Mouse (Mus musculus) intestine, embryonic 16.5 days (tissue): ENCODE results near the gene Qsox1. TPM values are rescaled to one million over a fixed set of nuclear protein-coding genes. Genes with fewer than 3 reads are reported as not detected.

Experiments used
- ATAC-seq: fragments of 200-750 bp; cut with Nextera tagmentation; 2 replicates; pipeline ENCODE4 v1.8.0; 2017; ENCODE audit warnings: moderate TSS enrichment, moderate library complexity
- H3K27ac ChIP-seq: fragments of 300-500 bp; sonication (generic); 2 replicates; pipeline ENCODE4 v1.5.1; 2014; ENCODE audit warnings: mild to moderate bottlenecking, low read length
- H3K27me3 ChIP-seq: fragments of 300-500 bp; sonication (generic); replicated peaks from 2 replicates; pipeline ENCODE4 v1.6.1; 2014; ENCODE audit warnings: low read length, control low read depth, mixed read lengths; ENCODE audit not compliant: control insufficient read depth, insufficient read depth
- H3K36me3 ChIP-seq: fragments of 300-500 bp; sonication (generic); 2 replicates; pipeline ENCODE4 v1.6.1; 2014; ENCODE audit warnings: low read length, control low read depth; ENCODE audit not compliant: control insufficient read depth, insufficient read depth
- H3K4me1 ChIP-seq: fragments of 300-500 bp; sonication (generic); 2 replicates; pipeline ENCODE4 v1.6.1; 2014; ENCODE audit warnings: low read length, control low read depth, mixed read lengths; ENCODE audit not compliant: control insufficient read depth, insufficient read depth
- H3K4me2 ChIP-seq: fragments of 300-500 bp; sonication (generic); 2 replicates; pipeline ENCODE4 v1.6.1; 2014; ENCODE audit warnings: low read depth, low read length, control low read depth
- H3K4me3 ChIP-seq: fragments of 300-500 bp; sonication (generic); 2 replicates; pipeline ENCODE4 v1.5.1; 2014; ENCODE audit warnings: mild to moderate bottlenecking, low read length
- H3K9ac ChIP-seq: fragments of 300-500 bp; sonication (generic); 2 replicates; pipeline ENCODE4 v1.6.1; 2014; ENCODE audit warnings: low read depth, low read length
- H3K9me3 ChIP-seq: fragments of 300-500 bp; sonication (generic); 2 replicates; pipeline ENCODE4 v1.6.1; 2016; ENCODE audit warnings: low read length, control low read depth; ENCODE audit not compliant: control insufficient read depth
- WGBS: fragments of 180-500 bp; shearing (Covaris S2); extraction: QIAGEN DNeasy Blood & Tissue Kit; methylation state at CpG from one replicate; pipeline ENCODE4 v1.1.7; 2014; 5-methylcytosine and 5-hydroxymethylcytosine counted together
- polyA plus RNA-seq: library from polyadenylated mRNA; unstranded; fragments of >200 nt; fragmentation: Nextera tagmentation; extraction: Ambion mirVana; gene quantifications from 2 replicates; pipeline ENCODE4 v1.2.1, GENCODE M21; 2015

The Qsox1 gene
- polyA plus RNA-seq, result 48.6 and 49.9 TPM in 2 replicates

DNA sequence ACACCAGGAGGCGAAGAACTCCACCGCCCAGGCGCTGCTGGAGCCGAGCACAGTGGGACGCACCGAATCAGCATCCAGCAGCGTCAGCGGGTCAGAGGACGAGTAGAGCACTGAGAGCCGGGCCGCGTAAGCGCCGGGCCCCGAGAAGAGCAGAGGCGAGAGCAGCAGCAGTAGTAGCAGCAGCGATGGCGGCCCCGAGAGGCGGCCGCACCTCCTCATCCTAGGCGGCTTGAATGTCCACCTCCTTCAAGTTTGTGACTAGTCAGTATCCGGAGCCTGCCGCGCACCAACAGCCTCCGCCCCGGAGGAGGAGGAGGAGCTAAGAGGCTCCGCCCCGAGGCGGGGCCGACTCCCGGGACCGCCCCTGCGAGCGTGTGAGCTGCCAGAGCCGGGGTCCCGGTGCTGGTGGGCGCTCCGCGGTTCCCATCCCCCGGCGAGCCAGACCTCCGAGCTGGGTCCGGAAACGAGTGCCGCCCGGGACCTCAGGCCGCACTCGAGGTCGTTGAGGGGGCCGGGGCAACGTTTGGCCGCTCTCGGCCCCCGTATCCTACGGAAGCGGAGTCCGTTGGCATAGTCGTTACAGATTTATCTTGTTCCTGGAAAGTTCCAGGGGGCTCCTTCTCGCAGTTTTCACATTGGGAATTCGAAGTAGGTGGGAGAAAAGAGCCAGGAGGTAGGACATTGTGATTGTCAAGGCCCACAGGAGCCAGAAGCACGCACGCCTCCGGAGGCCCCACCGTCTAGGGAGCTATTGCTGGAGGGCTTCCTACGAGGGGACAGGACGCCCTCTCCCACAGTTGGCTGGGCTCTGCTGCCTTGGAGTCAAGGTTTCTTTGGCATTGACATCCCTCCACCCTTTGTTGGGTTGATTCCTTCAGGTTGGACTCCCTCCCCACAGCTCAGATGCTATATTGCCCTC is at the start of gene Qsox1:
Gene Qsox1, minus strand, starts transcription at position 309 of the 919 bp plus-strand sequence.
- peak within 1 kb of the TSS; percentile 90 for H3K4me3 ChIP-seq
- peak within 1 kb of the TSS; percentile 72 for H3K27ac ChIP-seq
- peaks cover 26% of the 10 kb centered on the region for H3K4me1 ChIP-seq
- no peaks in the 10 kb centered on the region for H3K36me3 ChIP-seq
- no peaks in the 10 kb centered on the region for H3K9me3 ChIP-seq
- under 1% methylated on average over 66 of the region's 67 CpGs for WGBS
- ATAC-seq, result peak; percentile 94
- no peaks in the 10 kb centered on the region for H3K27me3 ChIP-seq
- H3K4me2 ChIP-seq, result peak within 1 kb of the TSS; percentile 79
- H3K9ac ChIP-seq, result peak within 1 kb of the TSS; percentile 74

GRCm38 (mm10) chr1:155854926-155855702 is 42.4 kb upstream of the Qsox1 start:
- ATAC-seq, result peak; percentile 78
- no peaks in the 10 kb centered on the region for H3K4me1 ChIP-seq
- no peak overlapping the region for H3K4me3 ChIP-seq
- peak overlapping the region; percentile 11; the same call in 1 of the 2 replicates for H3K27ac ChIP-seq
- 71% methylated on average over 7 of the region's 7 CpGs for WGBS
- no peak overlapping the region for H3K9ac ChIP-seq
- H3K36me3 ChIP-seq, result peaks cover 3% of the 10 kb centered on the region; the same call in 1 of the 2 replicates
- H3K9me3 ChIP-seq, result no peaks in the 10 kb centered on the region
- H3K4me2 ChIP-seq, result no peak overlapping the region
- no peaks in the 10 kb centered on the region for H3K27me3 ChIP-seq

DNA sequence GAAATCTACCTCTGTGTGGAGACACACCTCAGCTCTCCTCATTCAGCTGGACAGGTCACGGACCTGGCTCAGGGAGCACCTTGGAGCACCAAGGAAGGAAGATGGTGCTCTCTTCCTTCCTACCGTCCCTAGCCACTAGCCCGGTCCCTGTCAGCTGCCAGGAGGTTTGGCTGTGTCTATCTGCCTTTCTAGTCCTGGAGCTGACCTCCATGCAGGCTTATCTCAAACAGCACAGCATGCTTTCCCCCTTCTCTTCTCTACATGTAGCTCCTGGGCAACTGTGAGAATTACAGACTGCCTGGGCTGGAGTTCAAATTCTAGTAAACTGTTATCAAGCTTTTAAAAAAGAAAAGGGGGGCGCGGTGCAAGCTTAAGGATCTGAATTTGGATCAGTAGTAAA is 40.3 kb upstream of the Qsox1 start:
- ATAC-seq, result no peak
- no peaks in the 10 kb centered on the region for H3K27me3 ChIP-seq
- H3K9me3 ChIP-seq, result no peaks in the 10 kb centered on the region
- no peak overlapping the region for H3K27ac ChIP-seq
- no peak overlapping the region for H3K4me3 ChIP-seq
- no peak overlapping the region for H3K4me2 ChIP-seq
- H3K4me1 ChIP-seq, result no peaks in the 10 kb centered on the region
- no peak overlapping the region for H3K9ac ChIP-seq
- H3K36me3 ChIP-seq, result 0 out of 2 replicates have a peak, but pooled peaks cover 3% of the 10 kb centered on the region
- WGBS, result 96% methylated on average over 5 of the region's 5 CpGs

DNA sequence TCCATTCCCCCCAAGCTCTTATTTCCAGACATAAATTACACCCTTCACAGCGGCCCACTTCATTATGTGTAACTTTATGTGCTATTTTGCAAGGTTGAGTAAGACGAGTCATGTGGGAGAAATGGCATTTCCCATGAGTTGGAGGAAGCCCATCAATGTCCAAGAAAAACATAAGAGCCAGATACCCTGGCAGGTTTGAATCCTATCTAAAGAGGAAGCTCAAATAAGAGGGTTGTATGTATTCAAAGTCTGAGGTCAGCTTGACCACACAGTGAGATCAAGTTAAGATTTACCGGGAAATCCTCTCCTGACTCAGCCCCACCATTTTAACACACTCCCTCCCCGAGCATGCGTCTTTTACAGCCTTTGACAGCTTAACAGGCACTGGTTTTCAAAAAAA is 31.5 kb upstream of the Qsox1 start:
- Histone ChIP-seq H3K27me3 (no peaks in the 10 kb centered on the region), H3K9me3 (no peaks in the 10 kb centered on the region), H3K4me3 (no peak overlapping the region), H3K4me1 (no peaks in the 10 kb centered on the region), H3K9ac (no peak overlapping the region), H3K27ac (no peak overlapping the region), H3K4me2 (no peak overlapping the region), H3K36me3 (peaks cover 11% of the 10 kb centered on the region)
- no peak for ATAC-seq
- 74% methylated on average over 5 of the region's 5 CpGs for WGBS

- H3K4me1 ChIP-seq, result no peaks in the 10 kb centered on the region
- H3K27ac ChIP-seq, result no peak overlapping the region
- H3K9me3 ChIP-seq, result no peaks in the 10 kb centered on the region
- peak; percentile 42; the same call in 1 of the 2 replicates for ATAC-seq
- 69% methylated on average over 4 of the region's 4 CpGs for WGBS
- no peak overlapping the region for H3K4me3 ChIP-seq
- H3K36me3 ChIP-seq, result peaks cover 11% of the 10 kb centered on the region
- H3K27me3 ChIP-seq, result no peaks in the 10 kb centered on the region
- H3K9ac ChIP-seq, result no peak overlapping the region
- no peak overlapping the region for H3K4me2 ChIP-seq
Observed at GRCm38 (mm10) chr1:155843538-155843937, 30.8 kb upstream of the Qsox1 start.

GRCm38 (mm10) chr1:155835667-155836066 is 23.0 kb upstream of the Qsox1 start:
- 66% methylated on average over 2 of the region's 2 CpGs for WGBS
- no peak for ATAC-seq
- Histone ChIP-seq H3K4me1 (no peaks in the 10 kb centered on the region), H3K4me2 (no peak overlapping the region), H3K27ac (no peak overlapping the region), H3K36me3 (no peaks in the 10 kb centered on the region), H3K9me3 (no peaks in the 10 kb centered on the region), H3K9ac (no peak overlapping the region), H3K27me3 (no peaks in the 10 kb centered on the region), H3K4me3 (no peak overlapping the region)

DNA sequence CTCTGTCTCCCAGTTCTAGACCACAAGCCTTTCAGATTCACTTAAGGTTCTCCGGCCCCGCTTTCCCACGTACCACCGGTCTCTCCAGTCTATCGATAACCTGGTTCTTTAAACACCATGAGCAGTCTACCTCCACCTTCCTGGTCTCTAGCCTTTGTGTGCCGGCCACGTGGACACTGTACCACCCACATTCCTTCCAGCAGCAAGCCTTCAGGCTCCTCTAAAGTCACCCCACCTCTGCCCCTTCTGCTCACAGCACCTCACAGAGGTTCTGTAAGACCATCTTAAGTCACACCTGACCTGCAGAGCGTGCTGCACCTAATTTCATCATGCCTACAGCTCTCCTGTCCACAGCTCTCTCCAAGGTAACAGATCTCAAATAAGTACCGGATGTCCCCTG is 20.9 kb upstream of the Qsox1 start:
- no peak overlapping the region for H3K4me2 ChIP-seq
- H3K27me3 ChIP-seq, result no peaks in the 10 kb centered on the region
- H3K4me3 ChIP-seq, result no peak overlapping the region
- no peaks in the 10 kb centered on the region for H3K4me1 ChIP-seq
- H3K9ac ChIP-seq, result no peak overlapping the region
- H3K27ac ChIP-seq, result no peak overlapping the region
- H3K36me3 ChIP-seq, result no peaks in the 10 kb centered on the region
- no peak for ATAC-seq
- H3K9me3 ChIP-seq, result no peaks in the 10 kb centered on the region
- WGBS, result 84% methylated on average over 9 of the region's 9 CpGs

DNA sequence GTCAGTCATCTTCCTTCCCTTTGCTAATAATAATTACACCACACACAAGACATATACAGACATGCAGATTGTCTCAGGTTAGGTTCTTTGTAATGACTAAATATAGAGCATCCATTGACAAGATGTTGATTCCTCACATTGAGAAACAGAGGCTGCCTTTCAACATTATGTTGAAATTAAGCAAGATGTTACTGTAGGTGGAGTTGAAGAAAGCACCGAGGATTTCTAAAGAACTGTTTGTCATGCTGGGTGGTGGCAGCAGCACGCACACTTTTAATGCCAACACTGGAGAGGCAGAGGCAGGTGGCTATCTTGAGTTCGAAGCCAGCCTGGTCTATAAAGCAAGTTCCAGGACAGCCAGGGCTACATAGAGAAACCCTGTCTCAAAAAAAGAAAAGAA is 19.3 kb upstream of the Qsox1 start:
- ATAC-seq, result no peak
- H3K9ac ChIP-seq, result no peak overlapping the region
- H3K9me3 ChIP-seq, result no peaks in the 10 kb centered on the region
- peaks cover 8% of the 10 kb centered on the region for H3K4me1 ChIP-seq
- WGBS, result 88% methylated on average over 3 of the region's 3 CpGs
- H3K27ac ChIP-seq, result no peak overlapping the region
- no peak overlapping the region for H3K4me2 ChIP-seq
- H3K36me3 ChIP-seq, result no peaks in the 10 kb centered on the region
- H3K27me3 ChIP-seq, result no peaks in the 10 kb centered on the region
- H3K4me3 ChIP-seq, result no peak overlapping the region

GRCm38 (mm10) chr1:155830861-155831260 is 18.2 kb upstream of the Qsox1 start:
- ATAC-seq, result no peak
- Histone ChIP-seq H3K36me3 (no peaks in the 10 kb centered on the region), H3K4me2 (no peak overlapping the region), H3K4me3 (no peak overlapping the region), H3K4me1 (peaks cover 8% of the 10 kb centered on the region), H3K9ac (no peak overlapping the region), H3K27ac (no peak overlapping the region), H3K27me3 (no peaks in the 10 kb centered on the region), H3K9me3 (no peaks in the 10 kb centered on the region)
- 68% methylated on average over 6 of the region's 6 CpGs for WGBS
